Comparison of ENCODE assay signal across 19 mouse cellular contexts in the genomic region with DNA sequence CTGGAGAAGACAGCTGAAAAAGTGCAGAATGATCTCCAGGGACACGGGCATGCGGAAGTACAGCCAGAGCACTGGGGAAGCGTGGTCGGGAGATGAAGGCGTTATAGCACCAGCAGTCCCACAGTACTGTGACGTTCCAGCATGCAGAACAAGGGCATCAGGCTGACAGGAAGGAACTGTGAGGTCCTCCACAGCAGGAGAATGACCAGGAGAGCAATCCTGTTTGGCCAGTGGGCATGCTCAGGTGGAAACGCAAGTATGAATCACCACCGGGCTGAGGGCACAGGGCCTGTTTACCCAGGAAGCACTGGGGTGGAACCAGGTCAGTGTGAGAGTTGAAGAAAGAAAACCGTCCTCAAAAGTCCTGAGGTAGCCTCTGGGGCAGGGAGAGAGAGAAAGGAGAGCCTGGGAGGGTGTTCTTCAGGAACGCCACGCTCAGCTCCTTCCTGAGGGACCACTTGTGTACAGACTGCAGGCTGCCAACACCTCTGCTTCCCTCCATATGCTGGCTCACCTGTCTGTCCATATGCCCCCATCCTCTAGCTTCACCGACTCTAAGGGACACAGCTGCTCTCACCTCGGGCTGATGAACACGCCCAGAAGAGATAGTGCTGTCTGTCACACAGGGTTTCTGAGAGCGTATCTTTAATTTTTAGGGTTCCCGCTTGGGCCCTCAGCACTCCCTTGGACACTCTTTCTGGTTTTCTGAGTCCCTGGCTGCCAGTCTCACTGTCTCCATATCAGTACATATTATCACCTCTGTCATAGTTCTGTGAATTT. TPM values are rescaled to one million over a fixed set of nuclear protein-coding genes. Genes with fewer than 3 reads are reported as not detected.
DNase-seq lines count a peak whose midpoint lies in the region; ATAC-seq and TF ChIP-seq lines count a peak whose summit lies in the region.
"Had no signal": no experiment of that assay in that cellular context is flagged by ENCODE, and none has a peak within 500 bp of the region (broad histone marks: within the 10 kb centered on the region; RNA-seq: fewer than 3 reads in every experiment).

No protein-coding gene starts in this region.

- WGBS in lung, postnatal 0 days, result 44% methylated on average over 16 of the region's 16 CpGs
- WGBS in stomach, embryonic 14.5 days, result 61% methylated on average over 16 of the region's 16 CpGs

- H3K4me1 ChIP-seq in lung, postnatal 0 days (ENCODE audit: insufficient read depth, low read depth, low read length), result peaks cover 14% of the 10 kb centered on the region; the same call in 1 of the 2 replicates
- H3K4me1 ChIP-seq in stomach, embryonic 14.5 days (ENCODE audit: control insufficient read depth, insufficient read depth, low read length), result peaks cover 28% of the 10 kb centered on the region

- H3K9ac ChIP-seq in lung, postnatal 0 days (replicated peaks; ENCODE audit: low read depth), result no peak overlapping the region
- no peak overlapping the region for H3K9ac ChIP-seq in stomach, embryonic 14.5 days (replicated peaks; ENCODE audit: low read depth, low read length)
- H3K9ac ChIP-seq: embryonic facial prominence, embryonic 12.5 days had no signal

- H3K36me3 ChIP-seq in lung, postnatal 0 days (ENCODE audit: insufficient read depth, low read length), result no peaks in the 10 kb centered on the region
- H3K36me3 ChIP-seq in stomach, embryonic 14.5 days (ENCODE audit: control insufficient read depth, insufficient read depth, low read length), result no peaks in the 10 kb centered on the region
- H3K36me3 ChIP-seq: embryonic facial prominence, embryonic 12.5 days; G1E had no signal

- TF ChIP-seq EP300 in lung, postnatal 0 days (IDR thresholded peaks at IDR 0.05), result no peak

- no peaks in the 10 kb centered on the region for H3K27me3 ChIP-seq in lung, postnatal 0 days (replicated peaks; ENCODE audit: insufficient read depth, low read length)
- no peaks in the 10 kb centered on the region for H3K27me3 ChIP-seq in stomach, embryonic 14.5 days (ENCODE audit: control insufficient read depth, insufficient read depth, low read length)

- H3K9me3 ChIP-seq in lung, postnatal 0 days (ENCODE audit: low read length), result no peaks in the 10 kb centered on the region
- no peaks in the 10 kb centered on the region for H3K9me3 ChIP-seq in stomach, embryonic 14.5 days (ENCODE audit: control insufficient read depth, low read depth, low read length)
- H3K9me3 ChIP-seq: embryonic facial prominence, embryonic 12.5 days had no signal

- ATAC-seq in cerebellum, adult (ENCODE audit: insufficient number of reproducible peaks, low FRiP score, low TSS enrichment), result peak; percentile 43; the same call in 1 of the 2 replicates
- ATAC-seq in lung, postnatal 0 days, result peak; percentile 59
- ATAC-seq in stomach, embryonic 14.5 days (ENCODE audit: insufficient number of reproducible peaks, insufficient read depth, low FRiP score, low read depth), result no peak
- ATAC-seq: activated CD4-positive, CD25-positive, alpha-beta regulatory T cell, adult 4 months had no signal

- no peak for TF ChIP-seq CTCF in lung, postnatal 0 days (IDR thresholded peaks at IDR 0.05)

- DNase-seq in cerebellum, postnatal 4 days (ENCODE audit: low spot score in 2 of 2), result no peak
- peak; percentile 73 for DNase-seq in lung, postnatal 0 days (ENCODE audit: low spot score)
- DNase-seq in lung, postnatal 10 days, result no peak
- peak; percentile 81 for DNase-seq in kidney, adult 9 months
- DNase-seq in adrenal gland, adult 2 months, result no peak
- no peak for DNase-seq in MN1 (ENCODE audit: low spot score)
- DNase-seq: gastrocnemius, postnatal 25 days; heart, postnatal 36 days; thymus, postnatal 14 days had no signal

- 0 out of 2 replicates have a peak overlapping the region, but pooled peaks have one; percentile 8 for H3K4me2 ChIP-seq in lung, postnatal 0 days (replicated peaks; ENCODE audit: low read depth, low read length)
- no peak overlapping the region for H3K4me2 ChIP-seq in stomach, embryonic 14.5 days (replicated peaks; ENCODE audit: low read depth, low read length)
- H3K4me2 ChIP-seq: embryonic facial prominence, embryonic 12.5 days; liver, embryonic 11.5 days had no signal

- 0 out of 2 replicates have a peak overlapping the region, but pooled peaks have one; percentile 14 for H3K27ac ChIP-seq in lung, postnatal 0 days (ENCODE audit: low read length)
- H3K27ac ChIP-seq in stomach, embryonic 14.5 days (ENCODE audit: low read length), result 0 out of 2 replicates have a peak overlapping the region, but pooled peaks have one; percentile 21
- H3K27ac ChIP-seq: embryonic facial prominence, embryonic 12.5 days had no signal

- H3K4me3 ChIP-seq in lung, postnatal 0 days (ENCODE audit: low read depth, low read length), result no peak overlapping the region
- no peak overlapping the region for H3K4me3 ChIP-seq in stomach, embryonic 14.5 days (ENCODE audit: low read depth, low read length)
- H3K4me3 ChIP-seq: embryonic facial prominence, embryonic 12.5 days had no signal

RNA-seq across cellular contexts. Expression of a gene that starts 8.0 kb away (rescaled TPM):
- polyA plus RNA-seq in lung, postnatal 0 days (2015; fragmentation: Nextera tagmentation; extraction: Ambion mirVana), result 6.6 and 7.4 TPM in 2 replicates
- polyA plus RNA-seq in stomach, embryonic 14.5 days (2014; fragmentation: Nextera tagmentation; extraction: Ambion mirVana), result 11.5 and 14.5 TPM in 2 replicates
- 10 to 100 TPM in 1 of 2 experiments, 1 to 10 TPM in 1; 5.2 to 10.0 TPM for total RNA-seq in adrenal gland, adult 2 months (2021)
- polyA plus RNA-seq in adrenal gland, adult 2 months (2012; rRNA removed), result 10.1 and 11.2 TPM in 2 replicates
- polyA plus RNA-seq: G1E had no signal

RNA-seq across cellular contexts. Expression of a gene that starts 37.5 kb away (rescaled TPM):
- 159 and 168 TPM in 2 replicates for polyA plus RNA-seq in lung, postnatal 0 days (2015; fragmentation: Nextera tagmentation; extraction: Ambion mirVana)
- polyA plus RNA-seq in stomach, embryonic 14.5 days (2014; fragmentation: Nextera tagmentation; extraction: Ambion mirVana), result 15.6 and 16.9 TPM in 2 replicates
- total RNA-seq in adrenal gland, adult 2 months (2021), result 10 to 100 TPM; 15.0 to 22.6 TPM
- polyA plus RNA-seq in adrenal gland, adult 2 months (2012; rRNA removed), result 20.9 and 23.3 TPM in 2 replicates

RNA-seq across cellular contexts. Expression of a gene that starts 50.3 kb away (rescaled TPM):
- 0.13 TPM in 1 of 2 replicates, not detected in the other for polyA plus RNA-seq in lung, postnatal 0 days (2015; fragmentation: Nextera tagmentation; extraction: Ambion mirVana)
- polyA plus RNA-seq in stomach, embryonic 14.5 days (2014; fragmentation: Nextera tagmentation; extraction: Ambion mirVana), result not detected in 2 replicates
- 1 to 10 TPM in 1 of 2 experiments, under 1 TPM in 1; 0.59 to 1.0 TPM for total RNA-seq in adrenal gland, adult 2 months (2021)
- 0.10 TPM in 1 of 2 replicates, not detected in the other for polyA plus RNA-seq in adrenal gland, adult 2 months (2012; rRNA removed)
- total RNA-seq: G1E; gastrocnemius, postnatal 25 days; heart, postnatal 36 days; megakaryocyte-erythroid progenitor cell, adult 5-6 weeks had no signal
- polyA plus RNA-seq: activated CD4-positive, CD25-positive, alpha-beta regulatory T cell, adult 4 months; embryonic facial prominence, embryonic 12.5 days; forebrain, embryonic 11.5 days; G1E; intestine, embryonic 14.5 days; liver, embryonic 11.5 days; spleen, adult 2 months had no signal

RNA-seq across cellular contexts. Expression of a gene that starts 58.1 kb away (rescaled TPM):
- polyA plus RNA-seq in lung, postnatal 0 days (2015; fragmentation: Nextera tagmentation; extraction: Ambion mirVana), result 8.2 and 8.6 TPM in 2 replicates
- polyA plus RNA-seq in stomach, embryonic 14.5 days (2014; fragmentation: Nextera tagmentation; extraction: Ambion mirVana), result 6.4 and 7.2 TPM in 2 replicates
- total RNA-seq in adrenal gland, adult 2 months (2021), result 10 to 100 TPM; 16.4 to 21.0 TPM
- 53.0 and 60.3 TPM in 2 replicates for polyA plus RNA-seq in adrenal gland, adult 2 months (2012; rRNA removed)
- total RNA-seq: megakaryocyte-erythroid progenitor cell, adult 5-6 weeks had no signal
- polyA plus RNA-seq: activated CD4-positive, CD25-positive, alpha-beta regulatory T cell, adult 4 months had no signal

Comparison
In these comparisons a context has a peak if more than half of its experiments do, and no peak if none do; other contexts are left out.
1. DNase-seq: peak in lung, postnatal 0 days (single experiment) and kidney, adult 9 months (single experiment); none in cerebellum, postnatal 4 days (0 of 2), lung, postnatal 10 days (single experiment), adrenal gland, adult 2 months (single experiment) and MN1 (single experiment).